Mouse (Mus musculus): Measurements from ENCODE around the gene C4bp. TPM values are rescaled to one million over a fixed set of nuclear protein-coding genes. Genes with fewer than 3 reads are reported as not detected.
A peak's percentile ranks its signal among the peaks of the same experiment; 100 is the strongest.
"Not testable (repeated sequence)": the region's sequence is repeated elsewhere in the genome, so short reads cannot be mapped to it uniquely, and the experiment has no call there.

Gene C4bp
- polyA plus RNA-seq (2016; fragmentation: Nextera tagmentation; extraction: Ambion mirVana), result 0.35 and 0.38 TPM in 2 replicates

DNA sequence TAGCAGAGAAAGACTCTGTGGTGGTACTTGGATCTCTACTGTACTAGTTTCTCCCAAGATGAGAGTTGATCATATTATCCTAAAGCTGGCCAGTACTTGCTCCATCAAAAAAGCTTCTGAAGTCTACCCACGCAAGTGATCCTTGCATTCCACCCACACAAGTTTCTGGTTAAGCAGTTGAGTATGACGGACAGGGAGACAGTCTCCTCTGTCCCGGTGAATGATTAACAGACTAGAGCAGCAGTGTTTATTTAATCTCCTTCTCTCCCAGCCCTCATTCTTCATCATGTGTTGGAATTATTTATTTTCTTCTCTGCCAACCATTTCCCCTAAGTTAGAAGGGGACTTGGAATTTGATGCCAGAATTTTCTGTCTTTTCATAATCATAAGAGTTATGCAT lies at the start of gene C4bp:
C4bp (minus strand) TSS at position 179 of the 400 bp plus-strand sequence.
- Histone ChIP-seq H3K4me2 (no peak within 1 kb of the TSS), H3K4me3 (no peak within 1 kb of the TSS), H3K4me1 (no peaks in the 10 kb centered on the region), H3K27me3 (replicated peaks) (no peaks in the 10 kb centered on the region), H3K9me3 (replicated peaks) (no peaks in the 10 kb centered on the region), H3K36me3 (no peaks in the 10 kb centered on the region), H3K27ac (no peak within 1 kb of the TSS), H3K9ac (no peak within 1 kb of the TSS)
- peak; percentile 35; the same call in 1 of the 2 replicates for ATAC-seq
- 63% methylated on average over 3 of the region's 3 CpGs for WGBS (ENCODE audit: insufficient replicate concordance)

DNA sequence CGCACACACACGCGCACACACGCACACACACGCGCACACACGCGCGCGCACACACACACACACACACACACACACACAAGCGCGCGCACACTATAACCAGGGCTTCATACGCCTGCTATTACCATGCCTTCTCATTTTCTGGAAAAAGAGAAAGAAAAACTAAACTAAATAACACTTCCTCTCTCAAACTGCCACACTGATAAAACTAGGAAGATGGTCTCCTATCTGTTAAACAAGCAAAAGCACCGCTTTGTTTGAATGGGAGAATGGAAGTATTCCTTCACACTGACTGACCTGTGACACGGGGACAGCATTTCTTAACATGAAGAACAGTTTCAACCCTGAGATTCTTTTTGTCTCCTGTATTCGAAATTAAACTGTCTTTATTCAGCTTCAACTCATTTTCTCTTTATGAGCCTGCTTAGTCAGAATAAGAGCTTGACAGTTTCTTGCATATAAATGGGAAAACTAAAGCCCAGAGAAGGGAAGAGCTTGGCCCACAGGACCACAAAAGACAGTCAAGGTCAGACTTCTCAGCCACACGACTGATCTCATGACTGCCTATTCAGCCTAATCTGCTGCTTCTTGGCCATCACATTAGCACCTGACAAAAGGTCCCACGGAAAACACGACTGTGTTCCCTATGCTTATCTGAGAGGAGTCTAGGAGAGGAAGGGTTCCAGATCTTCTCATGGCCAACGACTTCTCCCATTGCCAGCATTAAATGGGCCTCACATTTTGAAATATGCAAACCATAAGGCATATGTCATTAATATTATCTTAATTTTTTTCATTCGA lies 49.0 kb upstream of the C4bp start:
- Histone ChIP-seq H3K4me1 (peaks cover 28% of the 10 kb centered on the region), H3K36me3 (peaks cover 77% of the 10 kb centered on the region), H3K27me3 (replicated peaks) (no peaks in the 10 kb centered on the region), H3K4me2 (no peak overlapping the region), H3K4me3 (no peak overlapping the region), H3K9me3 (replicated peaks) (no peaks in the 10 kb centered on the region), H3K9ac (no peak overlapping the region), H3K27ac (peak overlapping the region; percentile 43; the same call in 1 of the 2 replicates)
- no peak for ATAC-seq
- 84% methylated on average over 22 of the region's 22 CpGs for WGBS (ENCODE audit: insufficient replicate concordance)

DNA sequence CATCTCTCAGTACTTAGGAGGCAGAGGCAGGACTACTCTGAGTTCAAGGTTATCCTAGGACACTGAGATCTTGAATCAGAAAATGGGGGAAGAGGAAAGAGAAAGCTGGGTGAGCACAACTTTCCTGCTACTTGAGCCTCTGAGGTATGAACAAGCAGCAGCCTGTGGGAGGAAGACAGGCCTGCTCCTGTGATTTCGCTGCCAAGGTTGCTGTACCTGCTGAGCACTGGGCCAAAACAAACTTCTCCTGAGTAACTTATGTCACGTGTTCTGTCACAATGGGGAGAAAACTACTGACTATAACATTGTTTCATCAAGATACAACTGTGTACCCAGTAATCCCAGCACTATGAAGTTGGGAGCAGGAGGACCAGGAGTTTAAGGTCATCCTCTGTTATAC lies 42.2 kb upstream of the C4bp start:
- Histone ChIP-seq H3K27ac (no peak overlapping the region), H3K9me3 (replicated peaks) (no peaks in the 10 kb centered on the region), H3K4me1 (peaks cover 9% of the 10 kb centered on the region; the same call in 1 of the 2 replicates), H3K4me3 (no peak overlapping the region), H3K9ac (no peak overlapping the region), H3K4me2 (no peak overlapping the region), H3K27me3 (replicated peaks) (no peaks in the 10 kb centered on the region), H3K36me3 (peaks cover 96% of the 10 kb centered on the region)
- WGBS (ENCODE audit: insufficient replicate concordance), result 69% methylated on average over 2 of the region's 2 CpGs
- ATAC-seq, result no peak

DNA sequence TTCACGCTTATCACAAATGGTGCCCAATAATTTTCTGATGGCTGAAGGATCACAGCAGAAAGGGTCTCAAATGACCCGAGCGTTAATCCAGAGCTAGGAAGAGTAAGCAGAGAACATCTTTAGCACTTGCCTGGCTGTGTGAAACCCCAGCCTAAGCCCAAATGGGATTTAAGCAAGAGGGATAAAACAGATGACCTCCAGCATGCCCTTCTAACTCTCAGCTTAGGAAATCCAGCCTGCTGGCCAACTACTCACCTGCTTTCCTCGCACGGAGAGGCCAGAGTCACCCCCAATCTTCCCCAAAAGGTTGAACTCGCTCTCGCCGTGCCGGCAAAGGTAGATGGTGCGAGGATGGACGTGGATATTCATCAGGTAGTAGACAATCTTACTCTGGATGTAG lies 40.5 kb upstream of the C4bp start:
- H3K36me3 ChIP-seq, result peaks cover 96% of the 10 kb centered on the region
- 89% methylated on average over 11 of the region's 11 CpGs for WGBS (ENCODE audit: insufficient replicate concordance)

DNA sequence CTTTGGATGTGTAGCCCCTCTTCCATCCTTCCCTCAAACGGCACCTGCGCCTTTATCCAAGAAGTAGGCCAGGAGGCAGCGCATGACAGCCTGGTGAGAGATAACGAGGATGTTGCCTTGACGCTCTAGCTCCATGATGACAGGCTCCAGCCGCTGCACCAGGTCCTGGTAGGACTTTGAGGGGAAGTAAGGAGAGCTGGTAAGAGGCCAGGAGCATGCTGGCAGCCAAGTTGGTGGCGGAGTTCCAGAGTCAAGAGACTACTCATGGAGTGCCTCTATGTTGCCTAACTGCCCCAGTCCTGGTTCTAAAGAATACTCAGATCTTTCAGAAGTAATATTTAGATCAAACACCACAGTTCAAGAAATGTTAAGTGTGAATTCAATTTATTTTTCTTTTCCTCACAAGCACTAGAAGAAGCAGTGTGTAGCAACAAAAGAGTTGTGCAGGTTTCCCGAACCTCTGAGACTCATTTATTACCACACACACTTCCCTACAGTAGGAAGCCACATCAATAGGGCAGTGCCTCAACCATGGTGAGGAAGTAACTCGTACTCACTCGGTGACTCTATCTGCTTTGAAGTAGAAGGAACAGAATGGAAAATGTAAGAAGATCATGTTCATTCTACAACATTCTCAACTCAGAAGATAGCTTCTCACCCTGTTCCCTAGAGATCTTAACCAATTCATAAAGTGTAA lies 38.7 kb upstream of the C4bp start:
- H3K9me3 ChIP-seq (replicated peaks), result no peaks in the 10 kb centered on the region
- H3K36me3 ChIP-seq, result peaks cover 94% of the 10 kb centered on the region
- ATAC-seq, result no peak
- H3K4me3 ChIP-seq, result no peak overlapping the region
- WGBS (ENCODE audit: insufficient replicate concordance), result 90% methylated on average over 10 of the region's 10 CpGs
- no peaks in the 10 kb centered on the region for H3K27me3 ChIP-seq (replicated peaks)
- no peak overlapping the region for H3K9ac ChIP-seq
- no peak overlapping the region for H3K27ac ChIP-seq
- H3K4me2 ChIP-seq, result no peak overlapping the region
- H3K4me1 ChIP-seq, result peaks cover 9% of the 10 kb centered on the region; the same call in 1 of the 2 replicates

More for the DNA sequence above, 40.5 kb upstream of the C4bp start:
- Histone ChIP-seq H3K4me1 (peaks cover 9% of the 10 kb centered on the region; the same call in 1 of the 2 replicates), H3K9me3 (replicated peaks) (no peaks in the 10 kb centered on the region), H3K9ac (no peak overlapping the region), H3K4me2 (no peak overlapping the region), H3K4me3 (no peak overlapping the region), H3K27me3 (replicated peaks) (no peaks in the 10 kb centered on the region), H3K27ac (no peak overlapping the region)
- no peak for ATAC-seq

DNA sequence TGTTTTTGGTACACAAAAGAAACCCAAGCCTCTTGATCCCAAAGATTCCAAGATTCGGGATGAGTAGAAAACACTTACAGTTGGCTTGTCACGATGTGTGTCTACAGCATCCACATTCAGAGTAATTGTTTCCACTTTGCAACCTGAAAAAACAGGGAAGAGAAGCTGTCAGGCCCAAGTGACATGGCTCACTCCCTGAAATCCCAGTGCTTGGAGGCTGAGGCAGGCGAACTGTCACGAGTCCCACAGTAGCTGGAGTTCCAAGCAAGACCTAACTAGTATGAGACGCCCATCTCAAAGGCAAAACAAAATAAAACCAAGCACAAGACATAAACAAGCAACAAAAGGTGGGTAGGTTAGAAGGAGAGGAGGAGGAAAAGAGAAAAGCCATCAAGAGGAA lies 37.2 kb upstream of the C4bp start:
- H3K27me3 ChIP-seq (replicated peaks), result no peaks in the 10 kb centered on the region
- peaks cover 86% of the 10 kb centered on the region for H3K36me3 ChIP-seq
- no peaks in the 10 kb centered on the region for H3K4me1 ChIP-seq
- ATAC-seq, result no peak
- WGBS (ENCODE audit: insufficient replicate concordance), result 83% methylated on average over 5 of the region's 5 CpGs
- no peak overlapping the region for H3K27ac ChIP-seq
- H3K4me3 ChIP-seq, result no peak overlapping the region
- no peak overlapping the region for H3K4me2 ChIP-seq
- no peaks in the 10 kb centered on the region for H3K9me3 ChIP-seq (replicated peaks)
- H3K9ac ChIP-seq, result no peak overlapping the region

DNA sequence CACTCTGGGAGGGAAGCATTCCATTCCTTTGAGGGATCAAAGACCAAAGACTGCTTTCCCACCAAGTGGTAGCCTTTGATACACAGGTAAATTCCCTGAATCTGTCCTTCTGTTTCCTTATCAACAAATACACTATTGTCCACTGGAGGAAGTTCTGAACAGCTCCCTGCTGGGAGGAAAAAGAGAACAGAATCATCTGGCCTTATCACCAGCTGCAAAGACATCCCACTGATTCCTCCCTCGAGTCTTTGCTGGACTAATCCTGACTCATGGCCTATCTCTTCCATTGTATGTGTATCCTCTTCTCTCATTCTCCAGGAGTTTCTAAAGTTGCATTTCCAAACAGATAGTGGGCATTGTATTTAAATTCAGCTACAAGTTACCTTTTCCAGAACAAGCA lies 22.5 kb upstream of the C4bp start:
- no peak overlapping the region for H3K4me3 ChIP-seq
- H3K27me3 ChIP-seq (replicated peaks), result no peaks in the 10 kb centered on the region
- H3K27ac ChIP-seq, result no peak overlapping the region
- WGBS (ENCODE audit: insufficient replicate concordance), result 3% methylated on average over 1 of the region's 1 CpGs
- peaks cover 6% of the 10 kb centered on the region; the same call in 1 of the 2 replicates for H3K36me3 ChIP-seq
- ATAC-seq, result no peak
- no peak overlapping the region for H3K9ac ChIP-seq
- H3K4me1 ChIP-seq, result no peaks in the 10 kb centered on the region
- no peak overlapping the region for H3K4me2 ChIP-seq
- H3K9me3 ChIP-seq (replicated peaks), result no peaks in the 10 kb centered on the region

DNA sequence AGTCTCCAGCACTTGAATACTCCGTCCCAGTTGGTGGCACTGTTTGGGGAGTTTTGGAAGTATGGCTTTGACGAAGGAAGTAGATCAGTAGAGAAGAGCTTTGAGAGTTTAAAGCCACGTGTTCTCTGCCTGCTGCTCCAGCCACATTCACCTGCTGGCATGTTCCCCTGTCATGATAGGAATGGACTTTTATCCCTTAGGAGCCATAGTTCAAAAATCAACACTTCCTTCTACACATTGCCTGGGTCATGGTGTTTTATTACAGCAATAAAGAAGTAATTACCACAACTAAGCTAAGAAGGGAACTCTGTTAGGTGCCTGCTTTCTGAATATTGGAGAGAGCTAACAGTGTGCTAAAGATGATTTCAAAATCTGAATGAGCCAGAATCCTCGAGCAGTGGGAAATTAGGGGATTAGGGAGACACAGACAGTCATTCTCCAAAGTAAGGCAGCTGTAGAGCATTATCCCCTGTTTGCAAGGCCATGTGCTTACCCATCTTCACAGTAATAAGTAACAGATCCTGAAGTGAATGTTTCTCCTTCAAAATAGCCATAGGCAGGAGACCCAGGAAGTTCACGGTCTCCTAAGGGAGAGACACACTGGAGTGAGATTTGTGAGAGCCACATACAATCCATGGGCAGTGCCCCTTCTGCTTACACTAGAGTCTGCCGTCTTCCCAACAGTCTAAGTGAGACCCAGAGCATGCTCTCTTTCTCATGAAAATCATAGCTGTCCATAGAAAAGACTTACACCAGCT lies 20.4 kb upstream of the C4bp start:
- H3K9me3 ChIP-seq (replicated peaks), result no peaks in the 10 kb centered on the region
- WGBS (ENCODE audit: insufficient replicate concordance), result 60% methylated on average over 6 of the region's 6 CpGs
- no peak overlapping the region for H3K27ac ChIP-seq
- ATAC-seq, result no peak
- H3K9ac ChIP-seq, result no peak overlapping the region
- no peak overlapping the region for H3K4me2 ChIP-seq
- no peaks in the 10 kb centered on the region for H3K4me1 ChIP-seq
- no peaks in the 10 kb centered on the region for H3K36me3 ChIP-seq
- no peak overlapping the region for H3K4me3 ChIP-seq
- no peaks in the 10 kb centered on the region for H3K27me3 ChIP-seq (replicated peaks)

DNA sequence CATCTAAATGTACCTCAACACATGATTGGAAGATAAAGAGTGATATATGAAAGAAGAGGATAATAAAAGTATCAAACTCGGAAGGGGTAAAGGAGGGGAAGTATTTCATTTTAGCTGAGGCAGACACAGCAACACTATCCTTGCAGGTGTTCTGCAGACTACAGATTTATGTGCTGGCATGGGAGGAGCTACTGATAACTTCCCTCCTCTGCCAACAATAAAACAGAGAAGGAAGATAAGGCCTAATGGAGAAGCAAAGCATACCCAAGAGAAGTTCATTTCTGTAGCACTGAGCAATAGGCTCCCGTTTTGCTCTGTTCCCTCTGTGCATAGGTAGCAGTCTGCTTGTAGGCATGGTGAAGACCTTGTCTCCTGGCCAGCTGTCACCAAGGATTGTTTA lies 19.6 kb upstream of the C4bp start:
- Histone ChIP-seq H3K4me3 (no peak overlapping the region), H3K4me1 (no peaks in the 10 kb centered on the region), H3K27me3 (replicated peaks) (no peaks in the 10 kb centered on the region), H3K4me2 (no peak overlapping the region), H3K27ac (no peak overlapping the region), H3K9me3 (replicated peaks) (no peaks in the 10 kb centered on the region), H3K36me3 (no peaks in the 10 kb centered on the region), H3K9ac (no peak overlapping the region)
- no peak for ATAC-seq
- WGBS (ENCODE audit: insufficient replicate concordance), result 42% methylated on average over 2 of the region's 2 CpGs

DNA sequence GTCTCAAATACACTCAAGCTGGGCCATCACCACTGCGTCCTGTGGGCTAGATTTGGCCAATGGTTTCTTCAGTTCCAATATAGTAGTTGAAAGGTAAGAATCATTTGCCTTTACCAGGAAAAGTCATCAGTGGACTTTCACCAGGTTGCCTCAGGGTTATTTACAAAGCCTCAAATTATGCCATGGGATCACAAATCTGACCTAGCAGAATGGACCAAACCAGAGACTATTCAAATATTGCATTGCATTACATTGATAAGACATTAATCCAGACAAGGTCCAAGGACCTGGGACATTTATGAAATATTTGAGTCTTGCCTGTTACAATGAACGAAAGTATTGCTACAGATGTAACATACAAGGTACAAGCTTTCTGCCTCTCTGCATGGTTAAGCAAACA lies 17.1 kb upstream of the C4bp start:
- Histone ChIP-seq H3K27ac (no peak overlapping the region), H3K4me2 (no peak overlapping the region), H3K4me1 (no peaks in the 10 kb centered on the region), H3K4me3 (no peak overlapping the region), H3K9me3 (replicated peaks) (no peaks in the 10 kb centered on the region), H3K36me3 (no peaks in the 10 kb centered on the region), H3K9ac (no peak overlapping the region), H3K27me3 (replicated peaks) (no peaks in the 10 kb centered on the region)
- ATAC-seq, result no peak
- WGBS (ENCODE audit: insufficient replicate concordance), result 60% methylated on average over 2 of the region's 2 CpGs

DNA sequence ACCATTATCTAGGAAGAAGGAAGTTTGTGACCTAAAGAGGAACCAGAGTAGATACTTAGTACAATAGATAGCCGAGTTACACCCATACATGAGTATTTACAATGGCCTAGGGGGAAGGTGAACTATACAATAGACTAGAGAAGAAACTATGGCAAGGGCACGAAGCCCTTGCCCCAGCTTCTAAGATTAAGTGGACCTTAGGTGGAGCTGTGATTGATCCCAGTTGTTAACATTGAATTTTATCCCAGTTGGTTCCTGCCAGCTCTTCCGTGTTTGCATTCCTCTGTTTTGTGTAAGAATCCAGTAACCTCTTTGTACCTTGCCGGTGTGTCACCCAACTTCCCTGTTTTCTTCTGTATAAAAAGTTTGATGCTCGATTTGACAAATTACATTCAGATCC lies 2.1 kb upstream of the C4bp start:
- not testable (repeated sequence) for H3K27me3 ChIP-seq (replicated peaks); H3K4me1 ChIP-seq; ATAC-seq; H3K9me3 ChIP-seq (replicated peaks); H3K4me3 ChIP-seq; H3K27ac ChIP-seq; H3K36me3 ChIP-seq; H3K9ac ChIP-seq; H3K4me2 ChIP-seq
- WGBS (ENCODE audit: insufficient replicate concordance), result 58% methylated on average over 5 of the region's 5 CpGs

DNA sequence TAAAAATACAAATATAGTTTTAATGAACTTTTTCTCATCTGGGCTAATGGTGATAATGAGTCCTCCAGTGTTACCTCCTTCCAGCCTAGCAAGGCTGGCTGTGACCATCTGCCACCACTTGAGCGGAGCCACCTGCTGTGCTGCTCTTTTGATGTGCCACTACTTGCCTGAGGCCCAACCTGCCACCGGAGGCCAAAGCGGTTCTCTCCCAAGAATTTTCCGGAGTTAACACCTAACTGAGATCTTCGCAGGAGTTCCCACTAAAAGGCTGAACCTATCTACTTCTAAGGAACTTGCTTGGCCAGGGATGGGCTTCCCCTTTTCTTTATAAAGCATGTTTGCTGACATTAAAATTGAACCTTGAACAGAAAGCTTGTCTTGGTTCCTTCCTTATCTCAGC lies 1.8 kb downstream of the C4bp start:
- not testable (repeated sequence) for H3K27me3 ChIP-seq (replicated peaks); H3K4me2 ChIP-seq; H3K9ac ChIP-seq; H3K9me3 ChIP-seq (replicated peaks); H3K4me3 ChIP-seq; H3K36me3 ChIP-seq; H3K27ac ChIP-seq; H3K4me1 ChIP-seq; ATAC-seq
- WGBS (ENCODE audit: insufficient replicate concordance), result 38% methylated on average over 5 of the region's 5 CpGs
